Mouse (Mus musculus) liver, adult 2 months (tissue): ENCODE measurements around the gene Borcs7. TPM values are rescaled to one million over a fixed set of nuclear protein-coding genes. Genes with fewer than 3 reads are reported as not detected.
A peak's percentile ranks its signal among the peaks of the same experiment; 100 is the strongest.

Experiments
- DNase-seq: peaks from one replicate; pipeline ENCODE4 v3.0.0-alpha.2; 2011; ENCODE audit warnings: low read depth, low spot score; ENCODE audit errors: extremely low read depth
- H3K27ac ChIP-seq: fragments of 200-500 bp; replicated peaks from 2 replicates; pipeline ENCODE4 v1.5.1; 2012; ENCODE audit warnings: low read depth, mild to moderate bottlenecking, control low read depth, inconsistent platforms, low read length; ENCODE audit not compliant: insufficient read depth
- H3K27me3 ChIP-seq: fragments of 200-500 bp; 2 replicates; pipeline ENCODE4 v1.6.1; 2012; ENCODE audit warnings: mild to moderate bottlenecking, moderate library complexity, low read length, inconsistent platforms; ENCODE audit not compliant: control insufficient read depth, insufficient read depth
- H3K36me3 ChIP-seq: fragments of 200-500 bp; 2 replicates; pipeline ENCODE4 v1.6.1; 2012; ENCODE audit warnings: low read length, inconsistent platforms; ENCODE audit not compliant: control insufficient read depth, insufficient read depth
- H3K4me1 ChIP-seq: fragments of 200-500 bp; 2 replicates; pipeline ENCODE4 v1.6.1; 2011; ENCODE audit warnings: low read length; ENCODE audit not compliant: control insufficient read depth, insufficient read depth
- H3K4me3 ChIP-seq: fragments of 200-500 bp; 2 replicates; pipeline ENCODE4 v1.5.1; 2011; ENCODE audit warnings: low read depth, mild to moderate bottlenecking, control low read depth, low read length, moderate library complexity; ENCODE audit not compliant: insufficient read depth
- H3K79me2 ChIP-seq: fragments of 200-500 bp; 2 replicates; pipeline ENCODE4 v1.6.1; 2012; ENCODE audit warnings: inconsistent platforms, mild to moderate bottlenecking, low read length, moderate library complexity; ENCODE audit not compliant: control insufficient read depth, insufficient read depth
- H3K9ac ChIP-seq: fragments of 200-500 bp; 2 replicates; pipeline ENCODE4 v1.6.1; 2012; ENCODE audit warnings: low read depth, mild to moderate bottlenecking, control low read depth, inconsistent platforms, low read length
- CTCF ChIP-seq: fragments of 200-500 bp; IDR thresholded peaks from 2 replicates; pipeline ENCODE4 v1.5.1; 2011; ENCODE audit warnings: low read depth, low read length, control low read depth
- POLR2A ChIP-seq: fragments of 200-500 bp; IDR thresholded peaks from 2 replicates; pipeline ENCODE4 v1.6.1; 2011; ENCODE audit warnings: low read length, control low read depth; ENCODE audit not compliant: insufficient read depth; ENCODE audit errors: extremely low read depth
- WGBS: fragments of 180-500 bp; shearing (Covaris S2); methylation state at CpG from one replicate; pipeline ENCODE4 v1.1.7; 2018; 5-methylcytosine and 5-hydroxymethylcytosine counted together
- polyA plus RNA-seq: library from polyadenylated mRNA; depleted of rRNA; stranded (reverse); fragments of >200 nt; gene quantifications from 2 replicates; pipeline ENCODE4 v1.2.3, GENCODE M21; 2012
- total RNA-seq: library from RNA; depleted of rRNA; stranded (reverse); fragments of >200 nt; gene quantifications from 2 replicates; pipeline ENCODE4 v1.2.3, GENCODE M21; 2014

The Borcs7 gene
- total and polyA plus RNA-seq, 2 experiments, result 2.9 to 4.8 TPM

DNA sequence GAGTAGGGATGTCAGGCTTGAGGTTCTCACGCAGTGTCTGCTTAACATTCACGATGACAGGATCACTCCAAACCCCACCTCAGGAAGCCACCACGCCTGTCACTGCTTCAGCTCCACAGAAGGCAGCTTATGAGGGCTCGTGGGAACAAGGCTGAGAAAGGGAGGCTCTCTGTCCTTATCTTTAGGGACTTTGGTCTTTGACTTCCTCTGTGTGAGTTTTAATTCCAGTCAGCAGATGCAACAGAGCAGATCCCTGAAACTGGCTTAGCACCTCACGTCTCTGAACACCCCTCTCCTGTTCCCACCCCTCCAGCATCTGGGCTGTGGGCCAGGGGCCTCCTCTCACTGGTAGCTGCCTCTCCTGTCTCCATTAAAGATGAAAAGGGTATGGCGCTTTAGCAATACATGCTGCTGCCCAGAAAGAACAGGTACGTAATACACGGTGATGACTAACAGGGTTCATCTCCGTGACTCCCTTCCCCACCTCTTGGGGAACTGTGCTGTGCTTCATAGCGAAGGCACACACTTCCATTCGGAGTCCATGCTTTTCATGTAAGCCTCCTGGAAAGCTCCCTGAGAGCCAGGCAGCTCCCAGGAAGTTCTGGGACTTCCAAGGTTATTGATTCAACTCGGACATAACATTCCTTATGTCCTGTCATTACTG is 9.9 kb upstream of the Borcs7 start:
- Histone ChIP-seq H3K4me3 (no peak overlapping the region), H3K79me2 (no peaks in the 10 kb centered on the region), H3K27me3 (no peaks in the 10 kb centered on the region), H3K4me1 (peaks cover 26% of the 10 kb centered on the region), H3K27ac (no peak overlapping the region), H3K9ac (no peak overlapping the region), H3K36me3 (no peaks in the 10 kb centered on the region)
- TF ChIP-seq CTCF (no peak), POLR2A (no peak)
- WGBS, result 60% methylated on average over 12 of the region's 12 CpGs
- DNase-seq, result no peak

DNA sequence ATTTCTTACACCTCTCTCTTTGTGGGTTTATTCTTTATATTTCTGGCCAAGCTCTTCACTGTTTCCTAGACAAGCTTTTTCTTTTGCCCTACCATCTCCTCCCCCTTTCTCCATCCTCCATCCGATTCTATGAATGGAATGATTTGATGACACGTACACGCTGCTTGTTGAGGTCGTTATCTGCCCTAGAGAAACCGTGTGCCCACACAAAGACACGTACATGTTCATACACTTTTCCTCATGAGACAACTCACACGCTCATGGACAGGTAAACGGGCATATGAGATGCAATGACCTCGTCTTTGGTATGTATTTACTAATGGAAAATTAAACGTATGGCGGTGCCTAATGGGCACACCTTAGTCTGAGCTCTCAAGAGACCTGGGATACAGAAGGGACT is 681 bp downstream of the Borcs7 start:
- Histone ChIP-seq H3K4me3 (no peak overlapping the region; the same call in none of the 2 replicates), H3K4me1 (peaks cover 2% of the 10 kb centered on the region; the same call in 1 of the 2 replicates), H3K27me3 (no peaks in the 10 kb centered on the region), H3K36me3 (no peaks in the 10 kb centered on the region), H3K9ac (no peak overlapping the region), H3K79me2 (no peaks in the 10 kb centered on the region), H3K27ac (no peak overlapping the region)
- WGBS, result 79% methylated on average over 11 of the region's 11 CpGs
- DNase-seq, result no peak
- TF ChIP-seq CTCF, result no peak
- TF ChIP-seq POLR2A, result no peak

DNA sequence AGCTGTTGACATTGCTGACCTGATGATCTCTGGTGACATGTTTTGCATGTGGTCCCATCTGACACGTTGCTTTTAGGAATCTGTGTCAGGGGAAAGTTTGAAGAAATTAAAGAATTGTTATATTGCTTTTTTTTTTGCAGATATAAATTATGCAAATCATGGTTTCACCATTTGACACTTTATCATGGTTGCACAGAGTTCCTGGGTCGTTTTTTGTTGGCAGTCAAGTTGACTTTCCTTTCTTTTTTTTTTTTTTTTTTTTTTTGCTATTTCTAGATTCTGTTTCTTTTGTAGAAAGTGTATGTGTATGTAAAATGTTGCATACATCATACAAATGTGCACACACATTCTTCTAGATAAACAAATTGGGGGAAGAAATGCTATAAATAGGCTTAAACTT is 1.4 kb downstream of the Borcs7 start:
- no peak for DNase-seq
- 57% methylated on average over 2 of the region's 2 CpGs for WGBS
- Histone ChIP-seq H3K4me3 (no peak overlapping the region), H3K4me1 (peaks cover 2% of the 10 kb centered on the region; the same call in 1 of the 2 replicates), H3K36me3 (no peaks in the 10 kb centered on the region), H3K79me2 (no peaks in the 10 kb centered on the region), H3K27me3 (no peaks in the 10 kb centered on the region), H3K27ac (no peak overlapping the region), H3K9ac (no peak overlapping the region)
- TF ChIP-seq POLR2A (no peak), CTCF (no peak)

DNA sequence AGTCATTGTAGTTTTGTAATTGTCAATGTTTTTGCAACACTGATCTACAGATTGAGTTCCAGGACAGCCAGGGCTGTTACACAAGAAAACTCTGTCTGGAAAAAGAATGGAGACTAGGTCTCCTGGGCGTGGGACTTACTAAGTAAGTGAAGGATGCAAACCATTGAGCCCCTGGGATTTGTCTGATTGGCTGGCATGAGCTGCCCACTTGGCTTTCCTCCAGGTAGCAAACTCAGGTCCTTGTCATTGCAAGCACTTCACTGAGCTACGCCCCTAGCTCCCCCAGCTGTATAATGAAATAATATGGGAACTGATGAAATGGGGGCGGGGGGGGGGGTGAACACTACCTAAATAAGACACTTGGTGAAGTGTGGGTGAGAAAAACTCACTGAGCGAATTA is 3.4 kb downstream of the Borcs7 start:
- TF ChIP-seq POLR2A, result no peak
- peaks cover 6% of the 10 kb centered on the region for H3K4me1 ChIP-seq
- H3K27ac ChIP-seq, result no peak overlapping the region
- H3K36me3 ChIP-seq, result no peaks in the 10 kb centered on the region
- H3K9ac ChIP-seq, result no peak overlapping the region
- H3K4me3 ChIP-seq, result no peak overlapping the region
- no peak for DNase-seq
- H3K79me2 ChIP-seq, result no peaks in the 10 kb centered on the region
- no peaks in the 10 kb centered on the region for H3K27me3 ChIP-seq
- 90% methylated on average over 4 of the region's 4 CpGs for WGBS

DNA sequence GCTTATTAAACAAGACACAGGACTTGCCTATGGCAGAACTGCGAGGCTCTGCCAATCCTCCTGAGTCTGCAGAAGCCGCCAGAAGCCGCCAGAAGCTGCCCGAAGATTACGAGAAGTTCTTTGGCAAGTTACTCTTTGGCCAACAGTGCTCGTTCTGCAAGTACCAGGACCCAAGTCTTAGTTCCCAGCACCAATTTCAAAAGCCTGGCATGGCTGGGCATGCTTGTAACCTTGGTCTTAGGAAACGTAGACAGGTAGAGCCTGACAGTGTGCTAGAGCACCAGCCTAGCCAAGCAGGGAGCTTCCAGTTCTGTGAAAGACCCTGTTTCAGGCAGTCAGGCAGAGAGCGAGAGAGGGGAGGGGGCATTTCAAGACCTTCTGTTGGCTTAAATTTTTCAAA is 6.8 kb downstream of the Borcs7 start:
- H3K9ac ChIP-seq, result no peak overlapping the region
- TF ChIP-seq POLR2A (no peak), CTCF (no peak)
- H3K4me1 ChIP-seq, result peaks cover 4% of the 10 kb centered on the region
- WGBS, result 74% methylated on average over 8 of the region's 8 CpGs
- H3K79me2 ChIP-seq, result no peaks in the 10 kb centered on the region
- H3K27me3 ChIP-seq, result no peaks in the 10 kb centered on the region
- H3K27ac ChIP-seq, result no peak overlapping the region; the same call in 1 of the 2 replicates
- H3K4me3 ChIP-seq, result no peak overlapping the region
- no peaks in the 10 kb centered on the region for H3K36me3 ChIP-seq
- peak; percentile 61 for DNase-seq

DNA sequence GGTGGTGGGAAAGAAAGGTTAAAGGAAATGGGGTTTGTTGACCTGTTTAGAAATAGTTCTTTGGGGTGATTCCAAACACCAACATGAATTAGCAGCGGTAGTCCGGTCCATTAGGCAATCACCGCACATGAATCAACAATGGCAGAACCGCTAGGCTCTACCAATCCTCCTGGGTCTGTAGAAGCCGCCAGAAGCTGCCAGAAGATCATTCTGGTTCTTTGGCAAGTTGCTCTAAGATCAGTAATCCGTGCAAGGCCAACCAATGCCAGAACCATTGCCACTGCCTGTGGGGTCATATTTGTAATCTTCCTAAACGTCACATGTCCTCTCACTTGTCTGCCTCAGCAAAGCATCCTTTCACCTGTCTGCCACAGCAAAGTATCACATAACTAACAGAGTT is 7.2 kb downstream of the Borcs7 start:
- 27% methylated on average over 7 of the region's 7 CpGs for WGBS
- Histone ChIP-seq H3K27me3 (no peaks in the 10 kb centered on the region), H3K4me3 (no peak overlapping the region), H3K27ac (no peak overlapping the region), H3K4me1 (peaks cover 4% of the 10 kb centered on the region), H3K9ac (no peak overlapping the region), H3K36me3 (no peaks in the 10 kb centered on the region), H3K79me2 (no peaks in the 10 kb centered on the region)
- TF ChIP-seq POLR2A, result no peak
- TF ChIP-seq CTCF, result no peak
- DNase-seq, result peak; percentile 93
